Mouse (Mus musculus): ENCODE data around the gene Iqcb1. TPM values are rescaled to one million over a fixed set of nuclear protein-coding genes. Genes with fewer than 3 reads are reported as not detected.

Gene Iqcb1
- total and polyA plus RNA-seq, 3 experiments = 41.0 to 47.7 (median 46.4) TPM

- Histone ChIP-seq H3K79me2 (replicated peaks; ENCODE audit: control insufficient read depth, extremely low read depth, insufficient read depth, poor library complexity, severe bottlenecking) (no peaks in the 10 kb centered on the region), H3K27me3 (replicated peaks) (no peaks in the 10 kb centered on the region), H3K9me3 (replicated peaks; ENCODE audit: low read length) (no peaks in the 10 kb centered on the region), H3K4me2 (ENCODE audit: insufficient read depth, low read depth, poor library complexity, severe bottlenecking) (peak overlapping the region; percentile 99), H3K4me1 (ENCODE audit: control insufficient read depth in 1 of 2, insufficient read depth in 2 of 2) (peaks cover 5 to 27% of the 10 kb centered on the region in 2 experiments), H3K4me3 (replicated peaks in 1 of 3; ENCODE audit: low read depth in 2 of 3, low read length in 2 of 3, poor library complexity in 1 of 3) (no peak overlapping the region), H3K9ac (ENCODE audit: insufficient read depth, low read depth) (peak overlapping the region; percentile 60), H3K27ac (ENCODE audit: insufficient read depth, low read depth) (no peak overlapping the region), H3K36me3 (replicated peaks in 1 of 2; ENCODE audit: control insufficient read depth in 1 of 2, insufficient read depth in 1 of 2, low read length in 1 of 2) (no peaks in the 10 kb centered on the region)
- DNase-seq (ENCODE audit: extremely low read depth) = peak; percentile 60
- in situ Hi-C loops (cut with MboI; ENCODE audit: low pct_ligation_motif_present, low pct_unique_long_range_greater_than_20kb, low sequenced_read_pairs) (no loop called here), dilution Hi-C loops (cut with MboI; ENCODE audit: extremely low pct_ligation_motif_present, extremely low pct_unique_long_range_greater_than_20kb, low sequenced_read_pairs) (no loop called here)
- TF ChIP-seq ETS1 (conservative IDR thresholded peaks at IDR 0.05; ENCODE audit: low read depth, low read length) = peak; percentile 93
- peak; percentile 71 for TF ChIP-seq EP300 (IDR thresholded peaks at IDR 0.05; ENCODE audit: low read length)
- TF ChIP-seq SIN3A (IDR thresholded peaks at IDR 0.05; ENCODE audit: low read length) = no peak
- TF ChIP-seq CHD2 (IDR thresholded peaks at IDR 0.05; ENCODE audit: low read length) = no peak
- TF ChIP-seq MYC (IDR thresholded peaks at IDR 0.05; ENCODE audit: low read depth, low read length) = 0 out of 2 replicates have a peak, but pooled peaks have one; percentile 68
- TF ChIP-seq MAX (IDR thresholded peaks at IDR 0.05; ENCODE audit: low read length) = peak; percentile 23; the same call in 1 of the 2 replicates
- TF ChIP-seq BHLHE40 (IDR thresholded peaks at IDR 0.05; ENCODE audit: low read depth, low read length) = peak; percentile 79
- peak; percentile 61; the same call in 1 of the 2 replicates for TF ChIP-seq TCF12 (IDR thresholded peaks at IDR 0.05; ENCODE audit: low read depth, low read length)
- TF ChIP-seq UBTF (IDR thresholded peaks at IDR 0.05; ENCODE audit: low read depth, low read length) = no peak
- TF ChIP-seq MEF2A (IDR thresholded peaks at IDR 0.05; ENCODE audit: borderline replicate concordance, low read depth, low read length) = peak; percentile 74; the same call in 1 of the 2 replicates
- 0 out of 2 replicates have a peak, but pooled peaks have one; percentile 7 for TF ChIP-seq IRF4 (IDR thresholded peaks at IDR 0.05; ENCODE audit: low read depth, low read length)
- no peak for TF ChIP-seq ZNF384 (IDR thresholded peaks at IDR 0.05; ENCODE audit: low read depth, low read length)
Measured at GRCm38 (mm10) chr16:36820747-36821146, 7.4 kb upstream of the Iqcb1 start.

- DNase-seq (ENCODE audit: extremely low read depth) = peak; percentile 99
- TF ChIP-seq PAX5 (IDR thresholded peaks at IDR 0.05; ENCODE audit: low read length) (no peak), NELFE (IDR thresholded peaks at IDR 0.05; ENCODE audit: low read depth, low read length) (0 out of 2 replicates have a peak, but pooled peaks have one; percentile 56), NRF1 (IDR thresholded peaks at IDR 0.05; ENCODE audit: low read depth, low read length) (no peak), MAZ (IDR thresholded peaks at IDR 0.05; ENCODE audit: low read depth, low read length) (peak; percentile 98), USF1 (IDR thresholded peaks at IDR 0.05; ENCODE audit: low read depth, low read length) (no peak), CTCF (conservative IDR thresholded peaks at IDR 0.05 in 1 of 2, IDR thresholded peaks at IDR 0.05 in 1 of 2; ENCODE audit: low read depth in 2 of 2, low read length in 2 of 2) (no peak), ZC3H11A (IDR thresholded peaks at IDR 0.05; ENCODE audit: low read depth, low read length) (no peak), ETS1 (conservative IDR thresholded peaks at IDR 0.05; ENCODE audit: low read depth, low read length) (peak; percentile 93), CHD1 (IDR thresholded peaks at IDR 0.05; ENCODE audit: low read depth, low read length) (no peak; the same call in 1 of the 2 replicates), USF2 (conservative IDR thresholded peaks at IDR 0.05; ENCODE audit: low read depth, low read length) (no peak), KAT2A (IDR thresholded peaks at IDR 0.05; ENCODE audit: insufficient replicate concordance, low read length) (no peak), E2F4 (IDR thresholded peaks at IDR 0.05; ENCODE audit: insufficient replicate concordance, low read depth, low read length) (no peak), ELF1 (IDR thresholded peaks at IDR 0.05; ENCODE audit: low read depth, low read length) (peak; percentile 71), BHLHE40 (IDR thresholded peaks at IDR 0.05; ENCODE audit: low read depth, low read length) (peak; percentile 71), SMC3 (IDR thresholded peaks at IDR 0.05; ENCODE audit: low read depth, low read length) (no peak), ZKSCAN1 (IDR thresholded peaks at IDR 0.05; ENCODE audit: borderline replicate concordance, low read depth, low read length) (no peak), MYC (IDR thresholded peaks at IDR 0.05; ENCODE audit: low read depth, low read length) (peak; percentile 78; the same call in 1 of the 2 replicates), EP300 (IDR thresholded peaks at IDR 0.05; ENCODE audit: low read length) (peak; percentile 82), RCOR1 (conservative IDR thresholded peaks at IDR 0.05; ENCODE audit: low read depth, low read length) (no peak), MAX (IDR thresholded peaks at IDR 0.05; ENCODE audit: low read length) (peak; percentile 59), ZNF384 (IDR thresholded peaks at IDR 0.05; ENCODE audit: low read depth, low read length) (peak; percentile 35; the same call in 1 of the 2 replicates), MAFK (IDR thresholded peaks at IDR 0.05; ENCODE audit: insufficient replicate concordance, low read length) (no peak), ZMIZ1 (IDR thresholded peaks at IDR 0.05; ENCODE audit: low read depth, low read length) (no peak), CHD2 (IDR thresholded peaks at IDR 0.05; ENCODE audit: low read length) (peak; percentile 85), SIN3A (IDR thresholded peaks at IDR 0.05; ENCODE audit: low read length) (no peak), IRF4 (IDR thresholded peaks at IDR 0.05; ENCODE audit: low read depth, low read length) (peak; percentile 93), UBTF (IDR thresholded peaks at IDR 0.05; ENCODE audit: low read depth, low read length) (no peak), MEF2A (IDR thresholded peaks at IDR 0.05; ENCODE audit: borderline replicate concordance, low read depth, low read length) (0 out of 2 replicates have a peak, but pooled peaks have one; percentile 64), POLR2AphosphoS2 (IDR thresholded peaks at IDR 0.05; ENCODE audit: low read depth, low read length) (no peak)
Measured at GRCm38 (mm10) chr16:36821474-36821873, 6.7 kb upstream of the Iqcb1 start.

More at GRCm38 (mm10) chr16:36821474-36821873, 6.7 kb upstream of the Iqcb1 start:
- Histone ChIP-seq H3K36me3 (replicated peaks in 1 of 2; ENCODE audit: control insufficient read depth in 1 of 2, insufficient read depth in 1 of 2, low read length in 1 of 2) (no peaks in the 10 kb centered on the region), H3K79me2 (replicated peaks; ENCODE audit: control insufficient read depth, extremely low read depth, insufficient read depth, poor library complexity, severe bottlenecking) (no peaks in the 10 kb centered on the region), H3K4me2 (ENCODE audit: insufficient read depth, low read depth, poor library complexity, severe bottlenecking) (peak overlapping the region; percentile 99), H3K27me3 (replicated peaks) (no peaks in the 10 kb centered on the region), H3K4me1 (ENCODE audit: control insufficient read depth in 1 of 2, insufficient read depth in 2 of 2) (peaks cover 5 to 27% of the 10 kb centered on the region in 2 experiments), H3K9me3 (replicated peaks; ENCODE audit: low read length) (no peaks in the 10 kb centered on the region), H3K4me3 (replicated peaks in 1 of 3; ENCODE audit: low read depth in 2 of 3, low read length in 2 of 3, poor library complexity in 1 of 3) (peak overlapping the region in 1 of 3 experiments; percentile 33), H3K27ac (ENCODE audit: insufficient read depth, low read depth) (peak overlapping the region; percentile 45), H3K9ac (ENCODE audit: insufficient read depth, low read depth) (peak overlapping the region; percentile 61)
- in situ Hi-C loops (cut with MboI; ENCODE audit: low pct_ligation_motif_present, low pct_unique_long_range_greater_than_20kb, low sequenced_read_pairs) (no loop called here), dilution Hi-C loops (cut with MboI; ENCODE audit: extremely low pct_ligation_motif_present, extremely low pct_unique_long_range_greater_than_20kb, low sequenced_read_pairs) (no loop called here)

Measured in CH12.LX (cell line).